Mouse (Mus musculus): ENCODE measurements around the gene Ksr2. TPM values are rescaled to one million over a fixed set of nuclear protein-coding genes. Genes with fewer than 3 reads are reported as not detected.

The Ksr2 gene
- polyA plus RNA-seq, 1 experiment from 2014 or later = 0.41 TPM

DNA sequence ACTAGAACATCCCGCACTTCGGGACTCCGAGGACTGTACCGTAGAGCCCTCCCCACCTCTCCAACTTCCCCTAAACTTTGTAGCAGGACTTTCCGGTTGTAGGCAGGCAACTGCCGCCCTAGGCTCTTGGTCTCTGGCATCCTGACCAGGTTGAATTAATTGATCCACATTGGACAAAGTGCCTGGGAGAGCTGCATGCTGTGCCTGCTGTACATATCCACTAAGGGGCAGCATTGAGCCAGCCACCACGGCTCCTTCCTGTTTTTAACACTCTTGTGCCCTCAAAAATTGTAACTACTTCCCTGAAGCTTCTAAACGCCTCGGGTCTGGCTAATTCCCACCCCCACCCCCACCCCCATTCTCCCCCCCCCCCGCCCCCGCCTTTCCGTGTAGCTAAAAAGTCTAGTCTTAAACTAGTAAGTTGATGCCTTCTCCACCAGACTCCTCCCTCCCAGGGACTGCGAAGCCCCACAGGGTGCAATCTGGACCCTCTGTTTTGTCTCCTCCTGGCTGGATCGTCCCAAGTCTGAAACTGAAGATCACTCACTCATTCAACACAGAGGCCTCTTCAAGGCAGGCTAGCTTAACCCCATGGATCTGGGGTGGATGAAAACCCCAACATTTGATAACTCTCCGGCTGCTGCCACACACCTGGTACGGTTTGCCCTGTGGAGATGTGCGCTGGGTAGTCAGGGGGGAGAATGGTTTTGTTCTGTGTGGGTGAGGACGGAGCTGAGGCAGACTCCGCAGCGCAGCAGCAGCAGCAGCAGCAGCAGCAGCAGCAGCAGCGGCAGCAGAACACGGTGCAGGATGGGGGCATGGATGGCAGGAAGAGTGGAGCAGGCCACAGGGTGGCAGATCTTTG is 95.9 kb downstream of the Ksr2 start:
- Histone ChIP-seq H3K36me3 (no peaks in the 10 kb centered on the region), H3K9ac (peak overlapping the region; percentile 54), H3K4me2 (peak overlapping the region; percentile 56), H3K4me1 (peaks cover 13% of the 10 kb centered on the region), H3K4me3 (peak overlapping the region; percentile 23), H3K27ac (no peak overlapping the region), H3K27me3 (peaks cover 3% of the 10 kb centered on the region; the same call in 1 of the 2 replicates), H3K9me3 (no peaks in the 10 kb centered on the region)
- WGBS = 29% methylated on average over 19 of the region's 22 CpGs
- ATAC-seq (ENCODE audit: insufficient number of reproducible peaks, insufficient read depth, low FRiP score, low TSS enrichment, low read depth) = no peak

DNA sequence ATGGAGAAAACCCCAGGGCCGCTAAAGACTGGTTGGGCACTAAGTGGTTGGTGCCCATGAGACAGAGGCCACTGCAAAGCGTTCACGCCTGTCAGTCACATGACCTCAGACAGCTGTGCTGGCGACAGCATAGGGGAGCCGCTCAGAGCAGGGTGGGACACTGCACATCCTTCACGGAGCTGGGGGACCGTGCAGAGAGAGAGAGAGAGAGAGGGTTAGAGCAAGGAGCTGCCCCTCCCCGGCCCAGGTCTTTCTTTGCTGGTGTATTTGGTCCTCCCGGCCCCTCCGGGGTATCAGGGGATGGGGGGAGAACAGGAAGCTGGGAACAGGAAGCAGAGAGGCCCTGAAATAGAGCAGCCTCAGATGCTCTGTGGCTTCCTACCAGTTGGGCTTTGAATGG is 97.1 kb downstream of the Ksr2 start:
- Histone ChIP-seq H3K27me3 (peaks cover 3% of the 10 kb centered on the region; the same call in 1 of the 2 replicates), H3K9me3 (no peaks in the 10 kb centered on the region), H3K27ac (no peak overlapping the region), H3K36me3 (no peaks in the 10 kb centered on the region), H3K9ac (no peak overlapping the region), H3K4me3 (no peak overlapping the region), H3K4me2 (no peak overlapping the region), H3K4me1 (peaks cover 10% of the 10 kb centered on the region)
- WGBS = 68% methylated on average over 10 of the region's 10 CpGs
- no peak for ATAC-seq (ENCODE audit: insufficient number of reproducible peaks, insufficient read depth, low FRiP score, low TSS enrichment, low read depth)

DNA sequence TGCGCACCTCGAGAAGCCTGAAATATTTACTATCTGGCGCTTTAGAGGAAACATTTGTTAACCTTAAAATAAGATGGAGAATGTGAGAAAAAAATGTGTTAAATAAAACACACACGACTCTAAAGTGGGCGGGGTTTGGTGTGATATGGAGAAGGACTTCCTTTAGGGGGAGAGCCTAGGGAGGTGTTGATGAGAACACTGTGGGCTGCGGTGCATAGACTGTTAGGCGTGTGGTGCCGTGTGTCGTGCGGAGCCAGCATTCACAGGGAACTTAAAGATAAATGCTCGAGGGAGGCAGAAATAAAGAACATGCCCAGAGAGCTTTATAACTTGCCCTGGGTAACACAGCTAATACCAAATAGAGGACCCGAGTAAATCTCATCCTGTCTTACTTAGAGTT is 101.6 kb downstream of the Ksr2 start:
- Histone ChIP-seq H3K4me1 (0 out of 2 replicates have a peak, but pooled peaks cover 6% of the 10 kb centered on the region), H3K4me2 (no peak overlapping the region), H3K4me3 (no peak overlapping the region), H3K27me3 (no peaks in the 10 kb centered on the region), H3K36me3 (no peaks in the 10 kb centered on the region), H3K9ac (no peak overlapping the region), H3K27ac (no peak overlapping the region), H3K9me3 (no peaks in the 10 kb centered on the region)
- 87% methylated on average over 12 of the region's 12 CpGs for WGBS
- no peak for ATAC-seq (ENCODE audit: insufficient number of reproducible peaks, insufficient read depth, low FRiP score, low TSS enrichment, low read depth)

DNA sequence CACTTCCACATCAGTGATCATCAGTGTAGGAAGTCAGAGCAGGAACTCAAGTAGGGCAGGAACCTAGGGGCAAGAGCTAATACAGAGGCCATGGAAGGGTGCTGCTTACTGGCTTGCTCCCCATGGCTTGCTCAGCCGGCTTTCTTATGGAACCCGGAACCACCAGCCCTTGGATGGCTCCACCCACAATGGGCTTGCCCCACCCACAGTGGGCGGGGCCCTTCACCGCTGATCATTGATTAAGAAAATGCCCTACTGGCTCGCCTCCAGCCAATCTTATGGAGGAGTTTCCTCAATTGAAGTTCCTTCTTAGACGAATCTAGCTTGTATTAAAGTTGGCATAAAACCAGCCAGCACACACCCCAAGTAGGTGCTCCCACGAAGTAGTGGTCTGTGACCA is 102.1 kb downstream of the Ksr2 start:
- H3K4me2 ChIP-seq = no peak overlapping the region
- H3K4me1 ChIP-seq = 0 out of 2 replicates have a peak, but pooled peaks cover 3% of the 10 kb centered on the region
- 71% methylated on average over 7 of the region's 7 CpGs for WGBS
- H3K9ac ChIP-seq = no peak overlapping the region
- H3K9me3 ChIP-seq = no peaks in the 10 kb centered on the region
- H3K4me3 ChIP-seq = no peak overlapping the region
- no peaks in the 10 kb centered on the region for H3K27me3 ChIP-seq
- H3K27ac ChIP-seq = no peak overlapping the region
- no peak for ATAC-seq (ENCODE audit: insufficient number of reproducible peaks, insufficient read depth, low FRiP score, low TSS enrichment, low read depth)
- H3K36me3 ChIP-seq = no peaks in the 10 kb centered on the region

DNA sequence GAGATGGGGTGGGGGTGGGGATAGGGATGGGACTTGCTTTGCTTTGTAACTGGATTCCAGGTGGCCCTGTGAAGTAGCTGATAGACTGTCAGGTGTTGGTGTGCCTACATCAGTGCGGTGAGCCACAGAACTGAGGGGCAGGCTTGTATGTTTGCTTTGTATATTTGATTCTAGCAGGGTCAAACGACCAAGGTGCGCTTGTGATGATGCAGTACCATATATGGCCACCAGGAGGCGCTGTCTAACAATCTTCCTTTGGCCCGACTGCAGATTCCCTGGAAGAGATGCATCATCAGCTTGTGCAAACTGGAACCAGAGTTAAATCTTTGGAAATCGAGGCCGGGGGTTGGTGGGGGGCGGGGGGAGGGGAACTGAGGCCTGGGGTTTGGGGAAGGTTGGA is 102.8 kb downstream of the Ksr2 start:
- Histone ChIP-seq H3K9me3 (no peaks in the 10 kb centered on the region), H3K36me3 (no peaks in the 10 kb centered on the region), H3K27ac (no peak overlapping the region), H3K27me3 (no peaks in the 10 kb centered on the region), H3K4me3 (no peak overlapping the region), H3K4me2 (no peak overlapping the region), H3K9ac (no peak overlapping the region), H3K4me1 (no peaks in the 10 kb centered on the region)
- no peak for ATAC-seq (ENCODE audit: insufficient number of reproducible peaks, insufficient read depth, low FRiP score, low TSS enrichment, low read depth)
- 5% methylated on average over 8 of the region's 8 CpGs for WGBS

DNA sequence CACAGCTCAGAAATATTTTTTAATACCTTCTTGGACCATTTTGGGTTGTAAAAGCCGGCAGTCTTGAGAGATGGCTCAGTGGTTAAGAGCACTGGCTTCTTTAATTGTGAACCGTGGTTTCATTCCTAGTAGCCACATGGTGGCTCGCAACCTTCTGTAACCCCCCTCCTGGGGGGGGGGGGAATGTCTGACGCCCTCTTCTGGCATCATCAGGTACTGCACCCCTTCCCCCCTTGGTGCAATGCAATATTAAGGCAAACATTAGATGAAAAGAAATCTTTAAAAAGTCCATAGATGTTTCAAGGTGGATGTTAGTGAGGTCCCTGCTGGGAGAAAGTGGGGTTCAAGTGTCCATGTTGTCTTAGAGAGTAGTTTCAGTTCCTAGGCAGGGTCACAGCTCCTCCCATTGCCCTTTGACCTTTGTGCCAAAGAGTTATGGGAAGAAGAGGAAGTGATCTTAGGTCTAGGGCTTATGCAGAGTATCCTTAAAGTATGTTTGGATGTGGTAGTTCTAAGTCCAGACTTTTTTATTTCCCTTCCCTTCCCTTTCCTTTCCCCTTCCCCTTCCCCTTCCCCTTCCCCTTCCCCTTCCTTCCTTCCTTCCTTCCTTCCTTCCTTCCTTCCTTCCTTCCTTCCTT is 106.2 kb downstream of the Ksr2 start:
- H3K9ac ChIP-seq = no peak overlapping the region
- H3K27ac ChIP-seq = no peak overlapping the region
- H3K36me3 ChIP-seq = no peaks in the 10 kb centered on the region
- no peak for ATAC-seq (ENCODE audit: insufficient number of reproducible peaks, insufficient read depth, low FRiP score, low TSS enrichment, low read depth)
- no peak overlapping the region for H3K4me2 ChIP-seq
- no peaks in the 10 kb centered on the region for H3K4me1 ChIP-seq
- no peak overlapping the region for H3K4me3 ChIP-seq
- H3K9me3 ChIP-seq = no peaks in the 10 kb centered on the region
- 40% methylated on average over 4 of the region's 4 CpGs for WGBS
- no peaks in the 10 kb centered on the region for H3K27me3 ChIP-seq

DNA sequence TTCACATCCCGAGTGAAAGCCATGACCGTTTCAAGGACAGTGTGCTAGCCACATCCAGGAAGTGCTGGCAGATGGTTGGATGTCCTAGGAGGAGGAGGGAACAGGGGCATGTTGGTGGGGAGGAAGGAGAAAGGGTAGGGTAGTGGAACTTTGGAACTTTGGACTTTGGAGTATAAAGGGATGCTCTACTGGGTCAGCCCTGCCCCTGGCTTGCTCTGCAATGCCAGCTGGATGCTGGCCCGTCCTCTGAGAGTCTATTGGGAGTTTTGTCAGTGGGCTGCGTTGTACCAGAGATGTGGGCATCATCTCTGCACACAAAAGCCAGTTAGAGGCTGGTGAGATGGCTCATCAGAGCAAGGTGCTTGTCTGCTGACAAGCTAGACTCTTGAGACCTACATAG is 107.4 kb downstream of the Ksr2 start:
- Histone ChIP-seq H3K36me3 (no peaks in the 10 kb centered on the region), H3K27ac (no peak overlapping the region), H3K4me3 (no peak overlapping the region), H3K9me3 (no peaks in the 10 kb centered on the region), H3K27me3 (no peaks in the 10 kb centered on the region), H3K9ac (no peak overlapping the region), H3K4me2 (no peak overlapping the region), H3K4me1 (no peaks in the 10 kb centered on the region)
- no peak for ATAC-seq (ENCODE audit: insufficient number of reproducible peaks, insufficient read depth, low FRiP score, low TSS enrichment, low read depth)
- WGBS = 79% methylated on average over 4 of the region's 4 CpGs

DNA sequence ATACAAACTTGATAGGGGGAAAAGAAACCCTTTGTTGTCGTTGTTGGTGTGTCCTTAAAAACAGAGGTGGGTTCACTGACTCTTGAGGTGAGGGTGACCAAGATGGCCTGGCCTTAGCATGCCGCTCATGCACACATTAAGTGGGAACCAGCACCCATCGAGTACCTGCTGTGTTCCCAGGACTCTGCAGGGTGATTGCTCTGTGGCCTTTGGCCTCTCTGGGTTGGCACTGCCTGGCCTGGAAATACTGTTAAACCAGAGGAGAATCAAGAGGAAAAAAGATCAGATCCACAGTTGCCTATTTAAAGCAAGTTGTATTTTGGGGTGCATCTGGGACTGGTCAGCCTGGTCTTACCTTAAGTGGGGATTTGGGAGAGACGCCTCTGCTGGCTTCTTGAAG is 107.9 kb downstream of the Ksr2 start:
- Histone ChIP-seq H3K4me1 (no peaks in the 10 kb centered on the region), H3K4me3 (no peak overlapping the region), H3K9ac (no peak overlapping the region), H3K36me3 (no peaks in the 10 kb centered on the region), H3K27me3 (no peaks in the 10 kb centered on the region), H3K4me2 (no peak overlapping the region), H3K27ac (no peak overlapping the region), H3K9me3 (no peaks in the 10 kb centered on the region)
- WGBS = 85% methylated on average over 4 of the region's 4 CpGs
- no peak for ATAC-seq (ENCODE audit: insufficient number of reproducible peaks, insufficient read depth, low FRiP score, low TSS enrichment, low read depth)

DNA sequence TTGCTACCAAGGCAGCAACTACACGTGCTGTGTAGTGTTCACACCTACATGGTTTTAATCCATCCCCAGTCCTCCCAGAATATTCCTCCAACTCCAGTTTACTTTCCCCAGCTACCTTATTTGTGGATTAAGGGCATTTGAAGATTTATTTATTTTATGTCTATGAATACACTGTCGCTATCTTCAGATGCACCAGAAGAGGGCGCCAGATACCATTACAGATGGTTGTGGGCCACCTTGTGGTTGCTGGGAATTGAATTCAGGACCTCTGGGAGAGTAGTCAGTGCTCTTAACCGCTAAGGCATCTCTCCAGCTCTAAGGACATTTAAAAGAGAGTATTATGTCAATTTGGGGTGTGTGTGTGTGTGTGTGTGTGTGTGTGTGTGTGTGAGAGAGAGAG is 108.7 kb downstream of the Ksr2 start:
- H3K36me3 ChIP-seq = no peaks in the 10 kb centered on the region
- no peak for ATAC-seq (ENCODE audit: insufficient number of reproducible peaks, insufficient read depth, low FRiP score, low TSS enrichment, low read depth)
- WGBS = 68% methylated on average over 4 of the region's 4 CpGs

DNA sequence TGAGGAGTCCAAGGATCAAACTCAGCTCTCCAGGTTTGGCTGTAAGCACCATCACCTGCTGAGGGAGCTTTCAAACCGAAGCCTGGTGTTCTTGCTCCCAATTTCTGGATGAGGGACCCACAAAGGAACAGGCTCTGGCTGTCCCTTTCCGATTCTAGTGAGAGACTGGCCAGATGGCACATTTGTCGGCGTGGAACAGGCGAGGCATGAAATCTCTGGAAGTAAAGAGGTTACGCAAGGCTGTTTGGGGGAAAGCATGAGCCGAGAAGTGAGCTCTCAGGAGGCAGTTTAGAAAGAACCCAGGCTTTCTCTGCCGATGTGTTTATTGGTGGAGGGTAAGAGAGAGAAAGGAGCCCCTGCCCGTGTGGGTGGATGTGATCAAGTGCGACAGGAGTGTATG is 109.2 kb downstream of the Ksr2 start:
- Histone ChIP-seq H3K36me3 (no peaks in the 10 kb centered on the region), H3K4me3 (no peak overlapping the region), H3K4me2 (no peak overlapping the region), H3K27ac (no peak overlapping the region), H3K27me3 (no peaks in the 10 kb centered on the region), H3K4me1 (no peaks in the 10 kb centered on the region), H3K9me3 (no peaks in the 10 kb centered on the region), H3K9ac (no peak overlapping the region)
- 82% methylated on average over 10 of the region's 10 CpGs for WGBS
- ATAC-seq (ENCODE audit: insufficient number of reproducible peaks, insufficient read depth, low FRiP score, low TSS enrichment, low read depth) = no peak

More for the DNA sequence above, 108.7 kb downstream of the Ksr2 start:
- Histone ChIP-seq H3K4me2 (no peak overlapping the region), H3K27me3 (no peaks in the 10 kb centered on the region), H3K4me1 (no peaks in the 10 kb centered on the region), H3K9ac (no peak overlapping the region), H3K9me3 (no peaks in the 10 kb centered on the region), H3K4me3 (no peak overlapping the region), H3K27ac (no peak overlapping the region)

DNA sequence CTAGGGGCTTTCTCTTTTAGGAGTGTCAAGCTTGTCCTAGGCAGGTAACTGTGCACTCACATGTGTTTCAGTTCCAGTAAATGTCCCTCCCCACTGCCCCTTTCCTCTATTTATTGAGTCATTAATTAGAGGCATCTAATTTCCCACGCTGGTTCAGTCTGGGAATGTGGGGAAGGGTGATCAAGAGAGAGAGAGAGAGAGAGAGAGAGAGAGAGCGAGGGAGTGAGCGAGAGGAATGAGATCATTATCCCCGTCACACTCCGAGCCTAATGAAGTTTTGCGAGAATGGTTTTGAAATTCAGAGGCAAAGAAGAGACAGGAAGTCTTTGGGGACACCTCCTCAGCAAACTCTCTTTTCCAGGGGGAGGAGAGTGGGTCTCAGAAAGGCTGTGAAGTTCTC is 117.2 kb downstream of the Ksr2 start:
- Histone ChIP-seq H3K27ac (no peak overlapping the region), H3K4me1 (peaks cover 22% of the 10 kb centered on the region), H3K9me3 (no peaks in the 10 kb centered on the region), H3K4me2 (no peak overlapping the region), H3K4me3 (no peak overlapping the region), H3K36me3 (no peaks in the 10 kb centered on the region), H3K9ac (no peak overlapping the region), H3K27me3 (peaks cover 35% of the 10 kb centered on the region)
- ATAC-seq (ENCODE audit: insufficient number of reproducible peaks, insufficient read depth, low FRiP score, low TSS enrichment, low read depth) = no peak
- 50% methylated on average over 6 of the region's 6 CpGs for WGBS

DNA sequence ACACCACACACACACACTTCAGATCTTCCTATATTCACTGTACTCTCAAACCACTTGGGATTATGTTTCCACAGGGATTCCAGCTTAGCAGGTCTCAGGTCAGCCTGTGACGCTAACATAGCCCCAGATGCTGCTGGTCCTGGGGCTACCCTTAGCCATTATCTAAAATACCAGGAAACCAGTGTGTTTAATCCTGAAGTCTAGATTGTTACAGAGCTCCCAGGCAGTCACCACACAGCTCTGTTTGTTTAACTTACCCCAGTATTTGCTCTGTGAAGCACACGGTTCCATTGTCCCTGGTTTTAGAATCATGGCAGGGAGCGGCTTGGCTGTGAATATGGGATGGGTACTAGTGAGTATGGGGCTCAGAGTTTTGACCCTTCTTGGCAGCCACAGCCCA is 125.4 kb downstream of the Ksr2 start:
- ATAC-seq (ENCODE audit: insufficient number of reproducible peaks, insufficient read depth, low FRiP score, low TSS enrichment, low read depth) = no peak
- H3K27ac ChIP-seq = no peak overlapping the region
- no peaks in the 10 kb centered on the region for H3K9me3 ChIP-seq
- H3K27me3 ChIP-seq = peaks cover 15% of the 10 kb centered on the region
- H3K9ac ChIP-seq = no peak overlapping the region
- peaks cover 7% of the 10 kb centered on the region; the same call in 1 of the 2 replicates for H3K4me1 ChIP-seq
- H3K4me2 ChIP-seq = no peak overlapping the region
- no peaks in the 10 kb centered on the region for H3K36me3 ChIP-seq
- no peak overlapping the region for H3K4me3 ChIP-seq
- 76% methylated on average over 3 of the region's 3 CpGs for WGBS

All from embryonic facial prominence, embryonic 13.5 days (tissue).